Mouse (Mus musculus) neutrophil, adult 83 days (primary cell): ENCODE results near the gene Ccdc120. TPM values are rescaled to one million over a fixed set of nuclear protein-coding genes. Genes with fewer than 3 reads are reported as not detected.

Experiments
- total RNA-seq, 2 experiments: library from RNA; stranded (reverse); gene quantifications; one replicate each; pipeline ENCODE4 v1.2.4; 2023

Ccdc120 gene
- total RNA-seq: under 1 TPM; 0.57 to 0.90 TPM

DNA sequence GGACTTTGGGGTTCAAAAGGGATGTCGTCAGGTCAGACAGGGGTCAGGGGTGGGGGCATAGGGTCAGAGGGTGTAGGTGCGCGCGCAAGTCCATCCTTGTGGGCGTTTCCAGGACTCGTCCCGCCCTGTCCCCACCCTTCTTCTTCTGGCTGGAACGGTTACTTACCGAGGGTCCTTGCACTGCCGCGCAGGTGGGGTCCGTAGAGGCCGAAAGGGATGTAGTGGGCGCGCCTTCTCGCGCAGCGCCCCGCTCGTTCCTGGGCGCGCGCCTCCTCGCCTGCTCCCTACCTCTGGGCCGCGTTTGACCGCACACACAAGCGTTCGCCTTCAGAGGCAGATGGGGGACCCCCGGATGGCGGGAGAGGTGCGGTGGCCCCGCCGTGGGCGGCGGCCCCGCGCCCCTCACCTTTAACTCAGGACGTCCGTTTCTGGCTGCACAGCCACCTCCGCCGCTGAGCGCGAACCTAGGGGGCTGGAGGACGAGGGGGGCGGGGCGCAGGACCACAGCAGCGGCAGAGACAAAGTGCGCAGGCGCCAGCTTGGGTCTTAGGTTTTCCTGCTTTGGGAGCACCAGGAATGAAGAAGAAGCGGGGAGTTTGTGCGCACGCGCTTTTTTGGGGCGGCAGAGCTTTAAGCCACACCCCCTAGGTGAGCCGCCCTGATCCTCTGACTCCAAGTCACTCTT lies at the start of gene Ccdc120:
Ccdc120 (minus strand) TSS at position 474 of the 685 bp plus-strand sequence.

DNA sequence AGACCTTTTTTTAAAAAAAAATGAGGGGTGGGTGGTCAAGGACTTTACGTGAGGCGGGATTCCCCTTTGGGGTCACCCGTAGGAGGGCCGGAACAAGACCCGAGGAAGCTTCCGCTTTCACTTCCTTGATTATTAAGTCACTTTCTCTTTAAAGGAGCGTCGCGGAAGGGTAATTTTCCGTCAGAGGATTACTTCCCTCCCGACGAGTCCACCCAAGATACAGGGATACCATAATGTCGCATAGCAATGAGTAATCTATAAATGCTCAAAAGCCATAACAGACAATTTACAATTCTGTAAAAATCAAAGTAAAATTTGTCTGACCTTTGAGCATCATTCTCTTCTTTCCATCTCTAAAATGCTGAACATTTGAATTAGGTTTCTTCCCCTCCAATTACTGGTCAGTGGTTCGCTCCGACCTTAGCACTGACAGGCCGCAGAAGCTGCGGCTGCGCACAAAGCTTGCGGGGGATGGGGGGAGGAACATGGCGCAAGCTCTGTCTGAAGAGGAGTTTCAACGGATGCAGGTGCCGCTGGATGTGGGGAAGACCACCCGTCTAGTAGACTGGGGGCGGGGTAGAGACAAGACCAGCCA lies 38.9 kb upstream of the Ccdc120 start, which contains the start of gene Gripap1:
Gripap1 (plus strand) TSS at position 224 of the 595 bp plus-strand sequence.

DNA sequence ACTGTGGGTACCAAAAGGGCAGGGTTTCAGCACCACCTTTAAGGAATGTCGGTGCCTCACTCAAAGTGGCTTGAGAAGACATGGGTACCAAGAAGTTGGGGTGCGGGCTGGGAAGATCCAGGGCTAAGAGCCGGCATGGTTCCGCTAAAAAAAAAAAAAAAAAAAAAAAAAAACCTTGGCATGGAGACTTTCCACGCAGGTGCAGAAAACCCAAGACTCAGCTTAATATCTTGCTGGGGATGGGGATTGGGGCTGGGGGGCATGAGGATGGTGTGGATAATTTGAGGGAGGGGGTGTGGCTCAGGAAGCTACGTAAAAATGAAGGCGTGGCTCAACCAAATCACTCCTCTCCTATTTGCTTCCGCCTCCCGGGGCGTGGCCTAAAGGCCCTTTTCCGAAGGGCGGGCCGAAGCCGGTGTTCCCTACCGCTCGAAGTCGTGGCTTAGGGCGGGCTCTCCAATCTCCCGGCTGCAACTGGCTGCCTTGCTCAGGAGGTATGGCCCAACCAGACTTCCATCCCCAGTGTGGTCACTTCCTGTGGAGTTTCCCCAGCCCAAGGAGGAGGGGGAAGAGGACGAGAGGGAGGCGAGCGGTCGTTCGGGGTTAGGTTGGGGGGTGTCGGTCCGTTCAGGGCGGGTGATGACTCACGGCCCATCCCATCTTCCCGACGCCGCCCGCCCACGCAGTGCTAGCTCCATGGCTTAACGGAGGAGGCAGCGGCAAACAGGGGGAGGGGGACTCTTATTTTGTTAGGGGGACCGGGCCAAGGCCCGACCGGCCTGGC lies 11.6 kb upstream of the Ccdc120 start, which contains the start of gene Tfe3:
Tfe3 (plus strand) TSS at position 424 of the 784 bp plus-strand sequence.

DNA sequence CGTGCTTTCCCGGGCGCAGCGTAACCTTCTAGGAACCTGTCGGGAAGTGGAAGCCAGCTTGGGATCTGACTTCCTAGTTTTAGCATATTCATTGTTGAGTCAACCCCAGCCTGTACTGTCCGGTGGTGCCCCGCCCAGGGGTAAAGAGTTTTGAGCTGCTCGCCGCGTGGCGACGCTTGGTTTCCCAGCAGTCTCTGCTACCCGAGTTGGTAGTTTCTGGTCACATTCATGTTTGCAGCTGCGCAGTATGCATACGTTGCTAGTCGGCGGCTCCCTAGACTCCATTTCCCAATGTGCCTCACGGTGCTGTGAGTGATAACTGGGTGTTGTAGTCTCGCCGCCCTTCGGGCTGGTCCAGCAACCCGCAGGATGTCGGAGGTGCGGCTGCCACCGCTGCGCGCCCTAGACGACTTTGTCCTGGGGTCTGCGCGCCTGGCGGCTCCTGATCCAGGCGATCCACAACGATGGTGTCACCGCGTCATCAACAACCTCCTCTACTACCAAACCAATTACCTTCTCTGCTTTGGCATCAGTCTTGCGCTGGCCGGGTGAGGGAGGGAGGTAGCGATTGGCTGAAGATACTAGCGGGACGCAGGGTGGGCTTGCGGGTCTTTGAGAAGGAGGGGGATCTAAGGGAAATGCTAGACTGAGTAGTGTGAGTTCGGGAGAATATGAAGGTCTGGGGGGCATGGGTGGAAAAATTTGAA lies 22.3 kb downstream of the Ccdc120 start, which contains the start of gene Praf2:
Praf2 (plus strand) TSS at position 225 of the 707 bp plus-strand sequence.

DNA sequence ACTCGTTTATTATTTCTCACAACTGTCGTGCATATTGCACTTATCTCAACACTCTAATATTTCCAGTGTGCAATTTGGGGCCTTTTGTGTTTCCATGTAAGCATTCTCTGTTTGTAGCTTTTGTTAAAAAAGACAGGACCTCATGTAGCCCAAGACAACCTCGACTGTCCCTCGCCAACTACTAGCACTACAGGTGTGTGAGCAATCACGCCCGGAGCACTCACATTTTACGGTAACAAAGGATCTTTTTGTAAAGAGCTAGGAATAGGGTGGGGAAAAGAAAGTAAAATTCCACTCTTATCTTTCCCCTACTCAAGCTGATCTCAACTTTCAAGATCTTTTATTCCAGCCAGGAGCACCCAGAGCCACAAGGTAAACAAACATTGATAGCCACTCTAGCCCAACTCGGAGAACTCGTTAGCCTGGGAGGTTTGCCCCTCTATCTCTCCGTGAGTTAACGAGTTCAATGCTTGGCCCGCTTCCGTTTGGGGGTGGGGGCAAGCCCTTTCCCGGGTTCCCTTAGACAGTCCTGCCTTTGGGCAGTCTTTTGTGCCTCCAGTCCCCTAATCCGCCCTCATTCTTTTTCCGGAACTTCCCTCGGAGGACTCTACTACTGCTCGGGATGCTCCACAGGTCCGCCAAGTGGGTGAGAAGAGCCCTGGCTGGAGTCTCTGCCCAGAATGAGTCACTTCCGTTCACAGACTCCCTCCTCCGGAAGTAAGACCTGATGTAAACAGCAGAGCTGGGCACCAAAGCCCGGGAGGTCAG lies 29.0 kb downstream of the Ccdc120 start, which contains the start of gene Gm45208:
Gm45208 (plus strand) TSS at position 732 of the 768 bp plus-strand sequence.

DNA sequence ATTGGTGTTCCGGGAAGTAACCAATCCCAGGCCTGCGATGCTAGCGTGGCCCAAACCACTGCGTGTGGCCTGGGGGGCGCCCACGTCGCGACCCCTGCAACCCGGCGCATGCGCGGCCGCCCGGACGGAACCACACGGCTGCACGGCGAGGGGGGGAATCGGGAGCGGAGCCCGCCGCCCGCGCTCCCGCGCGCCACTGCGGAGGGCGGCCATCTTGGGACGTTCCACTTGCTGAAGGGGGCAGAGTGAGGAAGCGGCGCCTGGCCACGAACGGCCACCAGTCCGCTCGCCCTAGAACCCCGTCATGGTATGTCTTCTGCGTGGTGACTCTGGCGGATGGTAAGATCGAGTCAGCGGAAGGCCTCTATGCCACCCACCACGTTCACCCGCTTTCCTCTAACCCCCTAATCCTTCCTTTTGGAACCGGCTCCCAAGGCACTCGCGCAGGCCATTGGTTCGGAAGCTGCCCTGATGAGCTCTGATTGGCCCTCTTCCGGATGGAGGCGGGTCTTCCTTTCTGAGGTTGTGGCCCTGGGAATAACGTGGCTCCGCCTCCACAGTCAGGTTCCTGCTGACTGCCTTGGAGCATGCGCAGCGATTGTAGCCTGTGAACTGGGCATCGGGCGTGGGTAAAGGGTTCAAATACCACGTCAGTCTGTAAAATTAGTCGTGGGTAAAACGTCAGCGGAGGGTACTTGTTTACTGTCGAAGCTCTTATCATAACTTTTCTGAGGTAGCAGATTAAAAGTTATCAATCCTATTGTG lies 36.4 kb downstream of the Ccdc120 start, which contains the start of gene Wdr45:
Wdr45 (plus strand) TSS at position 199 of the 765 bp plus-strand sequence.

DNA sequence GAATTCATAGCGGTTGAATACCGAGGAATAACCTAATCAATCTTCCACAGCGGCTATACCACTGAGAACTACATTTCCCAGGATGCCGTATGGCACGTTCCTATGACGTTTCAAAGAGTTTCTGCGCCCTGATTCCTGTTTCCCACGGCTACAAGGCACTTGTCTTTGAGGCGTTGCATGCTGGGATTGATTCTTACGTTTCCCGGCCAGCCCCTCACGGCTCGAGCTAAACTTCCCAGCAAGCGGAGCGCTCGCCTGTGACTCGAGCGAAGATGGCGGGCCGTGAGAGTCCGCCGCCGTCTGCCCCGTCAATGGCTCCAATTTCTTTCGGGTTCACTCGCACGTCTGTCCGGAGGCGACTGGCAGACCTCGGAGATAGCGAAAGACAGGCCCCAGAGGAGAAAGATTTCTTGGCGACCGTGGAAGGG lies 53.7 kb downstream of the Ccdc120 start, which contains the start of gene Gpkow:
Gpkow (plus strand) TSS at position 178 of the 428 bp plus-strand sequence.

Other genes with a start within 250 kb of the Ccdc120 start
- gene Foxp3, start 177.3 kb downstream of the Ccdc120 start, total RNA-seq: not detected
- gene Ppp1r3f, start 176.6 kb downstream of the Ccdc120 start, total RNA-seq: 1 to 10 TPM in 1 of 2 experiments, under 1 TPM in 1; 0.33 to 2.0 TPM
- 10 to 100 TPM; 19.7 to 20.2 TPM for gene Ccdc22, start 145.4 kb downstream of the Ccdc120 start, total RNA-seq
- under 1 TPM; 0.11 to 0.15 TPM for gene Cacna1f, start 143.8 kb downstream of the Ccdc120 start, total RNA-seq
- gene Syp, start 112.4 kb downstream of the Ccdc120 start, total RNA-seq: 1 to 10 TPM; 1.3 to 3.3 TPM
- 10 to 100 TPM; 39.9 to 49.9 TPM for gene Prickle3, start 93.6 kb downstream of the Ccdc120 start, total RNA-seq
- 100 to 1,000 TPM; 423 to 453 TPM for gene Plp2, start 79.5 kb downstream of the Ccdc120 start, total RNA-seq
- gene Magix, start 69.7 kb downstream of the Ccdc120 start, total RNA-seq: under 1 TPM in 1 of 2 experiments, not detected in 1; 0.20 TPM
- gene Gpkow, start 53.8 kb downstream of the Ccdc120 start, total RNA-seq: 10 to 100 TPM; 28.3 to 29.5 TPM
- 10 to 100 TPM; 38.2 to 41.9 TPM for gene Wdr45, start 36.6 kb downstream of the Ccdc120 start, total RNA-seq
- not detected for gene Gm45208, start 28.7 kb downstream of the Ccdc120 start, total RNA-seq
- gene Praf2, start 22.5 kb downstream of the Ccdc120 start, total RNA-seq: 1 to 10 TPM; 5.0 to 5.5 TPM
- gene Tfe3, start 11.7 kb upstream of the Ccdc120 start, total RNA-seq: 10 to 100 TPM; 68.1 to 79.5 TPM
- gene Gripap1, start 38.9 kb upstream of the Ccdc120 start, total RNA-seq: 100 to 1,000 TPM; 123 to 144 TPM
- gene Kcnd1, start 71.4 kb upstream of the Ccdc120 start, total RNA-seq: 1 to 10 TPM; 1.2 to 7.5 TPM
- 100 to 1,000 TPM; 119 to 128 TPM for gene Otud5, start 90.5 kb upstream of the Ccdc120 start, total RNA-seq
- 1 to 10 TPM; 2.6 to 4.0 TPM for gene Pim2, start 127.4 kb upstream of the Ccdc120 start, total RNA-seq
- gene Slc35a2, start 133.1 kb upstream of the Ccdc120 start, total RNA-seq: 10 to 100 TPM; 22.8 to 23.3 TPM
- 10 to 100 TPM; 35.3 to 39.9 TPM for gene Pqbp1, start 148.4 kb upstream of the Ccdc120 start, total RNA-seq
- gene Timm17b, start 148.5 kb upstream of the Ccdc120 start, total RNA-seq: 10 to 100 TPM; 43.0 to 48.2 TPM
- gene Gm10491, start 156.9 kb upstream of the Ccdc120 start, total RNA-seq: not detected
- not detected for gene Gm10490, start 158.6 kb upstream of the Ccdc120 start, total RNA-seq
- not detected for gene Pcsk1n, start 168.9 kb upstream of the Ccdc120 start, total RNA-seq
- not detected for gene Eras, start 177.7 kb upstream of the Ccdc120 start, total RNA-seq
- 10 to 100 TPM in 1 of 2 experiments, 1 to 10 TPM in 1; 7.2 to 10.7 TPM for gene Hdac6, start 197.0 kb upstream of the Ccdc120 start, total RNA-seq
- 10 to 100 TPM; 16.6 to 22.9 TPM for gene Gata1, start 227.2 kb upstream of the Ccdc120 start, total RNA-seq